Mouse (Mus musculus): ENCODE measurements at regions not wholly inside any gene's neighbourhood (a gene's known extent, or its start where the extent isn't known, plus 50 kb on each side); places are given as distances from the start of the nearest gene placed in this dataset.
A peak's percentile ranks its signal among the peaks of the same experiment; 100 is the strongest.

- peak; percentile 2 for DNase-seq
Measured at GRCm38 (mm10) chr3:5685978-5686377, 64.6 kb upstream of the Gm8797 start.

- no peak for DNase-seq
Measured at GRCm38 (mm10) chr3:5699528-5699927, 51.1 kb upstream of the Gm8797 start.
